Mouse (Mus musculus) forebrain, embryonic 12.5 days (tissue): ENCODE results near the gene Gm47955. TPM values are rescaled to one million over a fixed set of nuclear protein-coding genes. Genes with fewer than 3 reads are reported as not detected.
"Not testable (repeated sequence)": the region's sequence is repeated elsewhere in the genome, so short reads cannot be mapped to it uniquely, and the experiment has no call there.

ENCODE experiments used
- ATAC-seq: fragments of 200-750 bp; cut with Nextera tagmentation; 2 replicates; pipeline ENCODE4 v1.8.0; 2017; ENCODE audit warnings: moderate TSS enrichment; ENCODE audit not compliant: low FRiP score
- H3K27ac ChIP-seq: fragments of 300-500 bp; sonication (generic); 2 replicates; pipeline ENCODE4 v1.5.1; 2016; ENCODE audit warnings: mild to moderate bottlenecking
- H3K27me3 ChIP-seq: fragments of 300-500 bp; sonication (generic); 2 replicates; pipeline ENCODE4 v1.6.1; 2016; ENCODE audit warnings: mild to moderate bottlenecking
- H3K36me3 ChIP-seq: fragments of 300-500 bp; sonication (generic); replicated peaks from 2 replicates; pipeline ENCODE4 v1.6.1; 2016; ENCODE audit warnings: mild to moderate bottlenecking
- H3K4me1 ChIP-seq: fragments of 300-500 bp; sonication (generic); 2 replicates; pipeline ENCODE4 v1.6.1; 2016
- H3K4me2 ChIP-seq: fragments of 300-500 bp; sonication (generic); 2 replicates; pipeline ENCODE4 v1.6.1; 2016; ENCODE audit warnings: mild to moderate bottlenecking, moderate library complexity
- H3K4me3 ChIP-seq: fragments of 300-500 bp; sonication (generic); replicated peaks from 2 replicates; pipeline ENCODE4 v1.5.1; 2016; ENCODE audit warnings: mild to moderate bottlenecking
- H3K9ac ChIP-seq: fragments of 300-500 bp; sonication (generic); 2 replicates; pipeline ENCODE4 v1.6.1; 2016; ENCODE audit warnings: mild to moderate bottlenecking
- H3K9me3 ChIP-seq: fragments of 300-500 bp; sonication (generic); 2 replicates; pipeline ENCODE4 v1.6.1; 2016
- WGBS: fragments of 180-500 bp; shearing (Covaris S2); methylation state at CpG from one replicate; pipeline ENCODE4 v1.1.7; 2016; 5-methylcytosine and 5-hydroxymethylcytosine counted together
- polyA plus RNA-seq: library from polyadenylated mRNA; unstranded; fragments of >200 nt; fragmentation: Nextera tagmentation; extraction: Ambion mirVana; gene quantifications from 2 replicates; pipeline ENCODE4 v1.2.1, GENCODE M21; 2016

Gm47955 gene
- polyA plus RNA-seq, 1 experiment from 2014 or later, result not detected

DNA sequence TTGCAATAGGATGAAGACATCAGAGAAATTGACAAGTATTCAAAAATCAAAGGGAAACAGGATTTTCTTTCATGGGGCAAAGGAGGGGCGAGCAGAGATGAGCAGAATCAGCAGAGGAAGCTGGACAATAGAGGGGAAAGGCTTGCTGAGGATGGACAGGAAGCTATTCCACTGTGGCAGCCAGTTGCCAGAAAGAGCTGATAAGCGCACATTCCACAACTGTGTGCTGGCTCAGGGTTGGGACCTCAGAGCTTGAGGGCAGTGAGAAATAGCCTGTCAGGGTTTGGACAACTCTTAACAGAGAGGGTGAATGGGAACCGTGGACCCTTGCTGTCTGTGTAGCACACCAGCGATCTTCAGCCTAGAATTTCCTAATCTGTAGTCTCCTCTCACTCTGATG, 12.0 kb downstream of the Gm47955 start:
- Histone ChIP-seq H3K9me3 (no peaks in the 10 kb centered on the region), H3K4me1 (no peaks in the 10 kb centered on the region), H3K27ac (no peak overlapping the region), H3K27me3 (no peaks in the 10 kb centered on the region), H3K9ac (no peak overlapping the region), H3K4me2 (no peak overlapping the region), H3K4me3 (no peak overlapping the region), H3K36me3 (no peaks in the 10 kb centered on the region)
- 69% methylated on average over 4 of the region's 4 CpGs for WGBS
- ATAC-seq, result no peak

- Histone ChIP-seq H3K9me3 (no peaks in the 10 kb centered on the region), H3K36me3 (no peaks in the 10 kb centered on the region), H3K27ac (no peak overlapping the region), H3K9ac (no peak overlapping the region), H3K4me3 (no peak overlapping the region), H3K4me1 (no peaks in the 10 kb centered on the region), H3K4me2 (no peak overlapping the region), H3K27me3 (no peaks in the 10 kb centered on the region)
- 94% methylated on average over 1 of the region's 1 CpGs for WGBS
- no peak for ATAC-seq
Observed at GRCm38 (mm10) chr1:82973244-82973643, 13.2 kb downstream of the Gm47955 start.

DNA sequence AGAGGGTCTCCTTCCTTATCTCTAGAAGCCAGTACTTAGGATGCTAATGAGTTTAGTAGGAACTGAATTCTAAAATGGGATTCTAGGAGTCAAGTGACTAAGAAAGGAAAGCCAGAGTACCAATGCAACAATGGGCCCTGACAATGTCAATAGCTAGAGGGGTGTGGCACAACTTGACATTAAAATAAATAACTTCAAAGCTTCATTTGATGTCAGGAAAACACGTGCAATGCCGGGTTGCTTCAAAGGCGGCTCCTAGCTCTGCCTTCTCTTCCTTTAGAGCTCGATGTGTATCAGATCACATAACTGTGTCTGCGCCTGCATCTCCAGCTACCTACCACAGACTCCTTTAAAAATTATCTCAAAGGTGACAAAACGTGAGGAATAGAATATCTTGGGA, 13.8 kb downstream of the Gm47955 start:
- no peak overlapping the region for H3K27ac ChIP-seq

GRCm38 (mm10) chr1:82974342-82974741, 14.3 kb downstream of the Gm47955 start:
- WGBS, result 90% methylated on average over 9 of the region's 9 CpGs
- H3K4me1 ChIP-seq, result no peaks in the 10 kb centered on the region
- no peak for ATAC-seq
- no peaks in the 10 kb centered on the region for H3K27me3 ChIP-seq
- H3K4me2 ChIP-seq, result no peak overlapping the region
- no peaks in the 10 kb centered on the region for H3K9me3 ChIP-seq
- H3K36me3 ChIP-seq, result no peaks in the 10 kb centered on the region
- no peak overlapping the region for H3K9ac ChIP-seq
- H3K4me3 ChIP-seq, result no peak overlapping the region
- no peak overlapping the region for H3K27ac ChIP-seq

More for the DNA sequence above, 13.8 kb downstream of the Gm47955 start:
- Histone ChIP-seq H3K4me1 (no peaks in the 10 kb centered on the region), H3K9ac (no peak overlapping the region), H3K9me3 (no peaks in the 10 kb centered on the region), H3K4me3 (no peak overlapping the region), H3K27me3 (no peaks in the 10 kb centered on the region), H3K4me2 (no peak overlapping the region), H3K36me3 (no peaks in the 10 kb centered on the region)
- ATAC-seq, result no peak
- 83% methylated on average over 6 of the region's 6 CpGs for WGBS

- Histone ChIP-seq H3K27ac (no peak overlapping the region), H3K9me3 (no peaks in the 10 kb centered on the region), H3K4me2 (no peak overlapping the region), H3K4me3 (no peak overlapping the region), H3K4me1 (no peaks in the 10 kb centered on the region), H3K27me3 (no peaks in the 10 kb centered on the region), H3K9ac (no peak overlapping the region), H3K36me3 (no peaks in the 10 kb centered on the region)
- WGBS, result 83% methylated on average over 5 of the region's 5 CpGs
- no peak for ATAC-seq
Observed at GRCm38 (mm10) chr1:82975750-82976149, 15.7 kb downstream of the Gm47955 start.

DNA sequence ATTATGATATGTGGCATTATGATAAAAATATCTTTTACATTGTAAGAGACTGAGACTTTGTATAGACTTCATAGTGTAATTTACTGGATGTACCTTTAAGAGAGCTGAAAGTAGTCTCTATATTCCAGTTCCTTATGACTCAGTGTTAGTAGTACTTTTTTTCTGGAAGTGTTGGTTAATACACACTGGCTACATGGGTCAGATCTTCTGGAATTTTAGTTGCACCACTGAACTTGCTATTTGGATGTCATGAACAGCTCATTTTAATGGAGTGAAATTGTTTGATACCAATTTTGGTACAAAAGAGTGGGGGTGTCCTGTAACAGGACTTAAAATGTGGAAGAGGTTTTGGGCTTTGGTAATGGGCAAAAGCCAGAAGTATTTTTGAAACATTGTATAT, 17.8 kb downstream of the Gm47955 start:
- no peak for ATAC-seq
- Histone ChIP-seq H3K36me3 (no peaks in the 10 kb centered on the region), H3K4me3 (no peak overlapping the region), H3K4me2 (no peak overlapping the region), H3K27me3 (no peaks in the 10 kb centered on the region), H3K9ac (no peak overlapping the region), H3K4me1 (no peaks in the 10 kb centered on the region), H3K27ac (no peak overlapping the region), H3K9me3 (no peaks in the 10 kb centered on the region)

DNA sequence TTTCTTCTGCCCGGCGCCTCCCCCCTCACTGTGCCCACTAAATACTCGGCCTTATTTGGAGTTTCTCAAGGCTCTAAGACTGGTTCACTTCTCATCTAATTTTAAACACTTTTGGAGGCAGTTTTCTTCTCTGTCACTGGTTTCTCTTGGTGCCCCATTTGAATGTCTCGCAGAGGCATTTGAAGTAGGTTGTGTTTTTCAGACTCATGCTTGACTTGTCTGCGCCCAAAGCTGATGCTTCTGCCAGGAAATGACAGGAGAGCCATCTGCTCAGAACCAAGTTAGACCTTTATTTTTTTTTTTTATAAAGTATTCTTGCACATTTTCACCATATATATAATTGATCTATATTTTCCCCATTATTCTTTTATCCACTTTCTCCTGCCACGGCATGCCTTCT, 26.7 kb downstream of the Gm47955 start:
- Histone ChIP-seq H3K27ac (no peak overlapping the region), H3K4me2 (no peak overlapping the region), H3K4me3 (no peak overlapping the region), H3K9ac (no peak overlapping the region), H3K4me1 (no peaks in the 10 kb centered on the region), H3K9me3 (0 out of 2 replicates have a peak, but pooled peaks cover 7% of the 10 kb centered on the region), H3K27me3 (no peaks in the 10 kb centered on the region), H3K36me3 (no peaks in the 10 kb centered on the region)
- 91% methylated on average over 6 of the region's 6 CpGs for WGBS
- ATAC-seq, result no peak

GRCm38 (mm10) chr1:82987530-82988198, 27.6 kb downstream of the Gm47955 start:
- Histone ChIP-seq H3K9me3 (0 out of 2 replicates have a peak, but pooled peaks cover 7% of the 10 kb centered on the region), H3K27ac (no peak overlapping the region), H3K27me3 (no peaks in the 10 kb centered on the region), H3K4me1 (no peaks in the 10 kb centered on the region), H3K4me2 (no peak overlapping the region), H3K36me3 (no peaks in the 10 kb centered on the region), H3K9ac (no peak overlapping the region), H3K4me3 (no peak overlapping the region)
- WGBS, result 44% methylated on average over 4 of the region's 4 CpGs
- ATAC-seq, result peak; percentile 53

DNA sequence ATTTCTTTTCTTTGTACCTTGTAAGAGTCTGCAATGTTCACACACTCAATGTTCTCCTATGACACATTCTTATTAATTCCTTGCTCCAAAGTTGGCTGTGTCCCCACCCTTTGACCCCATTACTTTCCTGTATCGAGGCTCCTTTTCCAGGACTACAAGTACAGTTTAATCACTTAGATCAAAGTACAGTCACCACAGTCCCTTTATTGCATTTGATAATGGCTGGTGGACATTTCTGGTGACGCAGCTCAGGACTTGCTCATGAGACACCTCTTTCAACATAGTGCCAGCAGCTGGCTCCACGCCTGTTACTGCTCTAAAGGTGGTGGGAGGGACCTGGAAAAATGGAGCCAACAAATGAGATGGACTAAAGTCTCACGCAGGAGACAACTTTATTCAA, 31.0 kb downstream of the Gm47955 start:
- WGBS, result 79% methylated on average over 4 of the region's 4 CpGs
- Histone ChIP-seq H3K4me1 (no peaks in the 10 kb centered on the region), H3K27ac (no peak overlapping the region), H3K4me3 (no peak overlapping the region), H3K27me3 (no peaks in the 10 kb centered on the region), H3K9me3 (no peaks in the 10 kb centered on the region), H3K9ac (no peak overlapping the region), H3K36me3 (no peaks in the 10 kb centered on the region), H3K4me2 (no peak overlapping the region)
- ATAC-seq, result no peak

DNA sequence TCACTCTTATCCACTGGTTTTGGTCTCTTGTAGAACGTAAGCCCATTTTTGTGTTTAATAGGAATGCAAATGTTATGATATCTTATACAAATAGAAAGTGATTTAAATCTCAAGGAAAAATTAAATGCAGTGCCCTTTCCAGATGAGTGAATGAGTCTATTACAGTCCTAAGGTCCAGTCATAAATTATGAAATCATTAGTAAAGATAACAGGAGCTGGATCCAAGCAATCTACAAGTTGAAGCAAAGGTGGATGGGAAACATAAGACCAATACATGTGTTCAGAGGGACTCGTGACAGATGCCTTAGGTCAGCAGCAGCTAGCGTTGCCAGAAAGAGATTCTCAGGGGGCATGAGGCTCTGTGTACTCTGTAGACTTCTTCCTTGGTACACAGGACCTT, 31.5 kb downstream of the Gm47955 start:
- ATAC-seq, result no peak
- H3K27me3 ChIP-seq, result no peaks in the 10 kb centered on the region
- no peaks in the 10 kb centered on the region for H3K36me3 ChIP-seq
- H3K4me1 ChIP-seq, result no peaks in the 10 kb centered on the region
- WGBS, result 85% methylated on average over 3 of the region's 3 CpGs
- no peak overlapping the region for H3K27ac ChIP-seq
- H3K4me2 ChIP-seq, result no peak overlapping the region
- H3K4me3 ChIP-seq, result no peak overlapping the region
- no peaks in the 10 kb centered on the region for H3K9me3 ChIP-seq
- no peak overlapping the region for H3K9ac ChIP-seq

- Histone ChIP-seq H3K27ac (no peak overlapping the region), H3K36me3 (no peaks in the 10 kb centered on the region), H3K9me3 (no peaks in the 10 kb centered on the region), H3K4me2 (no peak overlapping the region), H3K4me3 (no peak overlapping the region), H3K27me3 (no peaks in the 10 kb centered on the region), H3K9ac (no peak overlapping the region), H3K4me1 (no peaks in the 10 kb centered on the region)
- WGBS, result 88% methylated on average over 6 of the region's 6 CpGs
- ATAC-seq, result no peak
Observed at GRCm38 (mm10) chr1:82992093-82992492, 32.0 kb downstream of the Gm47955 start.

- H3K27ac ChIP-seq, result no peak overlapping the region
- no peak overlapping the region for H3K9ac ChIP-seq
- H3K36me3 ChIP-seq, result no peaks in the 10 kb centered on the region
- no peaks in the 10 kb centered on the region for H3K27me3 ChIP-seq
- ATAC-seq, result no peak
- H3K9me3 ChIP-seq, result no peaks in the 10 kb centered on the region
- no peak overlapping the region for H3K4me3 ChIP-seq
- WGBS, result 91% methylated on average over 3 of the region's 3 CpGs
- H3K4me1 ChIP-seq, result no peaks in the 10 kb centered on the region
- H3K4me2 ChIP-seq, result no peak overlapping the region
Observed at GRCm38 (mm10) chr1:82993947-82994346, 33.9 kb downstream of the Gm47955 start.

- H3K36me3 ChIP-seq, H3K4me3 ChIP-seq, H3K4me2 ChIP-seq, ATAC-seq, H3K9ac ChIP-seq, H3K27ac ChIP-seq, H3K27me3 ChIP-seq, H3K4me1 ChIP-seq, H3K9me3 ChIP-seq: not testable (repeated sequence)
- 97% methylated on average over 9 of the region's 9 CpGs for WGBS
Observed at GRCm38 (mm10) chr1:83000306-83000705, 40.2 kb downstream of the Gm47955 start, which contains the start of gene Gm47959. Gene Gm47959, plus strand, starts transcription at chr1:83000548.
